Mouse (Mus musculus) left cerebral cortex, adult 2 months (tissue): ENCODE data around the gene Mical2. TPM values are rescaled to one million over a fixed set of nuclear protein-coding genes. Genes with fewer than 3 reads are reported as not detected.
A peak's percentile ranks its signal among the peaks of the same experiment; 100 is the strongest.

Source experiments
- DNase-seq, 2 experiments: peaks; one replicate each; pipeline ENCODE4 v3.0.0; 2021 to 2022; ENCODE audit warnings: low spot score in 2 of 2, mixed read lengths in 1 of 2; ENCODE audit errors: extremely low spot score in 1 of 2
- H3K27ac ChIP-seq: fragments of 200-600 bp; 2 replicates; pipeline ENCODE4 v1.8.1; 2022
- H3K4me3 ChIP-seq: fragments of 200-600 bp; 2 replicates; pipeline ENCODE4 v1.8.1; 2022
- CTCF ChIP-seq: fragments of 200-600 bp; IDR thresholded peaks from 2 replicates; pipeline ENCODE4 v1.8.1; 2022; ENCODE audit warnings: antibody characterized with exemption, mild to moderate bottlenecking, moderate library complexity
- intact Hi-C: fragments of 180-260 bp; cut with DNase I; formaldehyde crosslinking; loops from one replicate; pipeline ENCODE4 v1.15.1; 2025
- long read RNA-seq, 2 experiments: library from polyadenylated mRNA; stranded (forward); transcript quantifications; one replicate each; pipeline ENCODE4 v2.0.0; 2021; ENCODE audit warnings: borderline mapping rate in 2 of 2
- total RNA-seq, 2 experiments: library from RNA; stranded (reverse); gene quantifications; 2 replicates each; pipeline ENCODE4 v1.2.3; 2021

Gene Mical2
- 100 to 1,000 TPM; 652 to 703 TPM for total RNA-seq
- long read RNA-seq, experiment 1, full-length matches to known transcripts, result 5 of 377 reads
- long read RNA-seq, experiment 1, partial matches to known transcripts, result 48 of 377 reads
- long read RNA-seq, experiment 1, other reads (novel, unspliced or antisense), result 324 of 377 reads
- long read RNA-seq, experiment 2, full-length matches to known transcripts, result 2 of 276 reads
- long read RNA-seq, experiment 2, partial matches to known transcripts, result 43 of 276 reads
- long read RNA-seq, experiment 2, other reads (novel, unspliced or antisense), result 231 of 276 reads

GRCm38 (mm10) chr7:112225615-112226262, at the start of gene Mical2:
TSS of gene Mical2 (plus strand) at chr7:112225856.
- intact Hi-C loops, result loop anchor here (5.0 kb wide), 1 partner anchor 43 kb away; no protein-coding TSS in a partner anchor
- Histone ChIP-seq H3K4me3 (peak within 1 kb of the TSS; percentile 86), H3K27ac (peak within 1 kb of the TSS; percentile 91)
- peak; percentile 88 to 90 for DNase-seq
- no peak; the same call in 1 of the 2 replicates for TF ChIP-seq CTCF

GRCm38 (mm10) chr7:112176627-112177026, 49.0 kb upstream of the Mical2 start:
- no peak for TF ChIP-seq CTCF
- DNase-seq, result no peak
- H3K4me3 ChIP-seq, result no peak overlapping the region
- intact Hi-C loops, result no loop called here
- H3K27ac ChIP-seq, result no peak overlapping the region

GRCm38 (mm10) chr7:112180235-112180705, 45.4 kb upstream of the Mical2 start:
- no peak overlapping the region for H3K4me3 ChIP-seq
- peak overlapping the region; percentile 76 for H3K27ac ChIP-seq
- DNase-seq, result peak; percentile 79 to 89
- intact Hi-C loops, result loop anchor here (1.0 to 5.0 kb wide), 4 partner anchors 47 to 158 kb away; partner anchors contain the start of genes Mical2 and Usp47
- peak; percentile 94 for TF ChIP-seq CTCF

- Histone ChIP-seq H3K4me3 (no peak overlapping the region), H3K27ac (no peak overlapping the region; the same call in 1 of the 2 replicates)
- DNase-seq, result peak; percentile 87 to 95
- peak; percentile 98 for TF ChIP-seq CTCF
- intact Hi-C loops, result loop anchor here (1.0 to 5.0 kb wide), 3 partner anchors 44 to 186 kb away; partner anchors contain the start of genes Mical2 and Usp47
Measured at GRCm38 (mm10) chr7:112183258-112183841, 42.3 kb upstream of the Mical2 start.

DNA sequence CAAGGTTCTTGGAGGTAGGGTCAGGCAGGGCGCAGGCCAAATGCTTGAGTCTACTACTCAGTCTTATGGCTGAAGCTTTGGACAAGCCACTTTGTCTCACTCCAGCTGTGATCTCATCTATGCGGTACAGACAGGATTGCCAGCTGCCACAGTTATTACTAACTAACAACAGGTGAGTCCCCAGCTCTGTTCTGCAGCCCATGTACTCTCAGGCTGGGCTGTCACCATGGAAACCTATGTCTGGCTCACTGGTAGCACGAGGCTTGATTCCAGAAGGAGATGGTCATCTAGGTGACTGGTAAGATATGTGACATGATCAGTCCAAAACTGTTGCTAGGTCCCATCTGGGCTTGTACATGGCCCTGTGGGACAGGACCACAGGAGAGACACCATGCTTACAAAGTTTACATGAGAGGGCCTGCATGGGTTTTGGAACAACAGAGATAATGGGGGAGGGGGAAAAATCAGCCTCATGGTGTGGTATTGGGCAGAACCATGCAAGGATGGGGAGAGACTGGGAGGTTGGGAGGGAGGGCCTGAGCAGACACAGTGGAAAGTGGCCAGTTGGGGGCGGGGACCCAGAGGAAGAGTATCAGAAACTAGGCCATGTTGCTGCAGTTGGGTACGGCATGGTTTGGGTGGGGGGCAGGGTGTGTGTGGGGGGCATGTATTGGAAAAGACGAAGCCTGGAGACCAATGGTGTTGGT, 41.0 kb upstream of the Mical2 start:
- Histone ChIP-seq H3K27ac (no peak overlapping the region), H3K4me3 (no peak overlapping the region)
- DNase-seq, result no peak
- intact Hi-C loops, result loop anchor here (5.0 kb wide), 2 partner anchors 43 to 162 kb away; partner anchors contain the start of genes Mical2 and Usp47
- no peak for TF ChIP-seq CTCF

DNA sequence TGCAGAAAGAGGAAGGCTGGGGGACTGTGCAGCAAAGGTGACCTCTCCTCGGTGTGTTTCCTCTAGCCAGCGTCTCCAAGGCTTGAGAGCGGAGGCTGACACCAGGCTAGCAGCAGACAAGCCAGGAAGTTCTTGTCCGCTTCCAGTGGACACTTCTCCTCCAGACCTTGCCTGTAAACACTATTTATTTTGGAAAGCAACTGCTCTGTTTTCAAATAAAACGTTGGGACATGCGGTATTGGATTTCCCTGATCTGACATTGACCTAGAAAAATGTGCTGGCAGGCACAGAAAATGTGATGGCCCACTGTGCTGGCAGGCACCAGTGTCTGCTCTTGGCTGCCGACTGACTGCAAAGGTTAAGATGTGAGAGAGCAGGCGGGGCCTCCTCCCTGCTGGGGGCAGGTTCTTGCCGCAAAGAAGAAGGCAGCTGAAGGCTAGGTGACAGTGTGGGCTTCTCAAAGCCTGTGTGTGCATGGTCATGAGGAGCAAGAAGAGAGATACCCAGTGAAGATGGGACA, 40.4 kb upstream of the Mical2 start:
- DNase-seq, result no peak
- intact Hi-C loops, result no loop called here
- Histone ChIP-seq H3K27ac (peak overlapping the region; percentile 13; the same call in 1 of the 2 replicates), H3K4me3 (no peak overlapping the region)
- TF ChIP-seq CTCF, result no peak

GRCm38 (mm10) chr7:112186871-112187270, 38.8 kb upstream of the Mical2 start:
- intact Hi-C loops, result no loop called here
- no peak for TF ChIP-seq CTCF
- Histone ChIP-seq H3K4me3 (no peak overlapping the region), H3K27ac (no peak overlapping the region)
- DNase-seq, result no peak

DNA sequence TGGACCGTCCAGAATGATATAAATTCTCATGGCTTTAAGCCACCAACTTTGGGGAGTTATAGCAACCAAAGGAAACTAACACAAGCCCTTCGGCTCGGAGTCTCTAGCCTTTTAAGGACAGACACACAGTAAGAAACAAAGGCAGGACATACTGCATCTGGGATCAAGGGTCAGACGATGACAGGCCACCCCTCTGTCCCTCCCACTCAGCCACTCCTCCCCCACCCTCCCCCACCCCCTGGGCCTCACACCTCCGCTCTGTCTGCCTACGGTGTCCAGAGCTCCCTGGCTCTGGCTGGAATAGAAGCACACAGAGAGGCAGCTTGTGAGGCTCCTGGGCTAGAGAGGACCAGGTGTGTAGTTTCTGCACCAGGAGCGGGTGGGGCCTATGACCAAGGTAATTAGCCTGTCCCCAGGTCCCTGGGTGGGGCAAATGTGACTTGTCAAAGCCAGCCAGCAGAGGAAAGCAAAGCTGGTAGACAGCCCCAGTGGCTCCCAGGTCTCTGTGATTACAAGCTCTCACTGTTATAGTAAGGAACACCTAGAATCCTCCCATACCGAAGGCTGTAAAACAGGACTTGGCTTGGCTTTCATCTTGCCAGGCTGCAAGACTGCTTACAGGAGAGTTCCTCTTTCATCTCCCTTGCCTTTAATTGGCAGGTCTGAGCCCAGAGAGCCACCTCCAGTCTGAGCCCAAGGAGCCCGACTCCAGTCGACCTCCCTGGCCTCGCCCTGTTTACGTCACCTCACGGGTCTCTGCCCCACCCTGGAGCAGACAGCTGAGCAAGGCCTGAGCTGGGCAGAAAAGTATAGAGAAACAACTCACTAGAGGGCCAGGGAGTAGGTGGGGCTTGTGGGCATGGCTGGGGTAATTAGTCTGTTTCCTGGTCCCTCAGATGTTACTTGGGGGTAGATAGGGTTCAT, 37.9 kb upstream of the Mical2 start:
- Histone ChIP-seq H3K27ac (no peak overlapping the region; the same call in 1 of the 2 replicates), H3K4me3 (no peak overlapping the region)
- no peak for TF ChIP-seq CTCF
- DNase-seq, result no peak
- intact Hi-C loops, result no loop called here

DNA sequence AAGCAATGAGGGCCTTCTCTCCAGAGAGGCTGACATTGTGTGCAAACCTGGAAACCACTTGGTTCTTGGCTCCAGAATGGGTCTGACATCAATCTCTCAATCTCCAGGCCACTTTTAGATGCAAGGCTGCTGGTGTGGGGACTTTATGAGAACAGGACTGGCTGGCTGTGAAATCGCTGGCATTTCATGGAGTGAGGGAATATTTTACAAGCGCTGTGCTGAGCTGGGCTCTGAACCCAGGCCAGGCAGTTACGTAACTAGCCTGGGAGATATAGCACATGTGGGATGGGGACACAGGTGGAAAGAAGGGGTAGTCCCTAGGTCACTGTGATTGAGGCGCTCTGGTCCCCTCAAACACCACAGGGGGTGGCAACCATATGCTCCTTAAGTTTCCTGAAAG, 33.4 kb upstream of the Mical2 start:
- peak in 1 of 2 experiments; percentile 65 for DNase-seq
- Histone ChIP-seq H3K4me3 (no peak overlapping the region), H3K27ac (peak overlapping the region; percentile 79)
- no peak for TF ChIP-seq CTCF
- intact Hi-C loops, result no loop called here

DNA sequence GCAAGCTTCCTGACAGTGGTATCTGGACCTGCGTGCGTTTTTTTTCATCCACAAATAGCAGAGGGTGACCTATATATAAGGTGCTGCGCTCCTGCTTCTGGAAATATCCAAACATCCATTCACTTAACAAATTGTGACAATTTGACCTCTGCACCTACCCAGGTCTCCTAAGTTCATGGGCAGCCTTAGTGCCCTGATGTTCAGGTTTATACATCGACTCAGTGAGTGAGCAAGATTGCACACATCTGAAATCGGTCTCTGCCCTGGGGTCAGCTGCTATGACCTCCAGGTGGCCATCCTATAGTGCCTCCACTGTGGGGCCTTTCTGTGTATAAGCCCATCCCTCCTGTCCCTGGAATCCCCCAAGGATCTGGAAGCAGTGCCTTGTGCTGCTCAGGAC, 32.9 kb upstream of the Mical2 start:
- intact Hi-C loops, result no loop called here
- DNase-seq, result no peak
- Histone ChIP-seq H3K4me3 (no peak overlapping the region), H3K27ac (peak overlapping the region; percentile 79)
- TF ChIP-seq CTCF, result no peak
